ENCODE assay signal across 10 mouse cellular contexts in the genomic region with DNA sequence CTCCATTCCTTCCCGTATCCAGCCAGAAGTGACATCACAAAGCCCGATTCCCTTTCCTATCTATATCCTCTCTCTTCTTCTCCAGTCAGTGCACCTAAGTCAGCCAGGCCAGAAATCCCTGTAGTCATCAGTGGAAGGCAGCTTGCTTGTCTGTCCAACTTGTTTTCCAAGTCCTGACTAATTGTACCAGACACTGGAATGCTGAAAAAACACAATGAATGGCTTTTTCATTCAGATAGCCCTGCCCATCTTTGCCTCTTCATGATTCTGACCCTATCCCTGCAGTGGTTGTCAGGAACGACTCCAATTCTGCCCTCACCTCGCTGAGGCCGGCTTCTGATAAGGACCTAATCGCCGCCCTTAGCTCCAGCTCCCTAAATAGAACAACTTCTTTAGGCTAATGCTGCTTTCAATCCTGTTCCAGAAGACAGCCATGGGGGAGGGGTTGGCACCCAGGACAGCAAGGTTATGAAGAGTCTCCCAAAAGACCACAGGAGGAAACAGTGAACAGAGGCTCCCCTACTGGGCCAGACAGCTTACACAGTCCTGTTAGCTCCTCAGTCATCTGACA.
DNase-seq lines count a peak whose midpoint lies in the region; ATAC-seq lines count a peak whose summit lies in the region.
"Had no signal": no experiment of that assay in that cellular context is flagged by ENCODE, and none has a peak within 500 bp of the region (broad histone marks: within the 10 kb centered on the region; RNA-seq: fewer than 3 reads in every experiment).

No protein-coding gene starts in this region.

- no peak overlapping the region for H3K4me2 ChIP-seq in hindbrain, embryonic 11.5 days (replicated peaks; ENCODE audit: low read depth, low read length)
- H3K4me2 ChIP-seq in heart, embryonic 11.5 days: peak overlapping the region; percentile 59
- H3K4me2 ChIP-seq: embryonic facial prominence, embryonic 15.5 days had no signal

- WGBS in hindbrain, embryonic 10.5 days: 49% methylated on average over 7 of the region's 7 CpGs
- WGBS in hindbrain, embryonic 11.5 days: 46% methylated on average over 7 of the region's 7 CpGs
- WGBS in heart, embryonic 11.5 days (ENCODE audit: insufficient replicate concordance): 6% methylated on average over 7 of the region's 7 CpGs

- no peak for DNase-seq in hindbrain, embryonic 10.5 days (ENCODE audit: low spot score)
- no peak for DNase-seq in hindbrain, embryonic 11.5 days (ENCODE audit: low spot score)
- DNase-seq in ES-CJ7 (ENCODE audit: low read depth, low spot score): peak; percentile 18
- peak; percentile 22 to 25 for DNase-seq in lung, postnatal 4 days
- no peak for DNase-seq in right cerebral cortex, adult 18-20 months
- no peak for DNase-seq in adrenal gland, postnatal 25 days
- DNase-seq in layer of hippocampus, adult 18-20 months (ENCODE audit: low spot score in 2 of 2): no peak

- no peaks in the 10 kb centered on the region for H3K27me3 ChIP-seq in hindbrain, embryonic 10.5 days (ENCODE audit: insufficient read depth, poor library complexity, severe bottlenecking)
- no peaks in the 10 kb centered on the region for H3K27me3 ChIP-seq in hindbrain, embryonic 11.5 days (ENCODE audit: control insufficient read depth, insufficient read depth, low read length)
- no peaks in the 10 kb centered on the region for H3K27me3 ChIP-seq in heart, embryonic 11.5 days (ENCODE audit: control insufficient read depth, insufficient read depth, low read length)
- H3K27me3 ChIP-seq: embryonic facial prominence, embryonic 15.5 days had no signal

- peak overlapping the region; percentile 24; the same call in 1 of the 2 replicates for H3K27ac ChIP-seq in hindbrain, embryonic 10.5 days
- H3K27ac ChIP-seq in hindbrain, embryonic 11.5 days (ENCODE audit: low read depth, low read length): no peak overlapping the region
- H3K27ac ChIP-seq in heart, embryonic 11.5 days (ENCODE audit: low read depth, low read length): peak overlapping the region; percentile 95
- H3K27ac ChIP-seq: embryonic facial prominence, embryonic 15.5 days had no signal

- H3K36me3 ChIP-seq in hindbrain, embryonic 10.5 days: no peaks in the 10 kb centered on the region
- H3K36me3 ChIP-seq in hindbrain, embryonic 11.5 days (ENCODE audit: control insufficient read depth, insufficient read depth, low read length): no peaks in the 10 kb centered on the region
- no peaks in the 10 kb centered on the region for H3K36me3 ChIP-seq in heart, embryonic 11.5 days (ENCODE audit: control insufficient read depth, insufficient read depth, low read length)
- H3K36me3 ChIP-seq: embryonic facial prominence, embryonic 15.5 days; G1E had no signal

- no peak overlapping the region for H3K4me3 ChIP-seq in hindbrain, embryonic 10.5 days
- H3K4me3 ChIP-seq in hindbrain, embryonic 11.5 days (ENCODE audit: low read depth, low read length): no peak overlapping the region
- peak overlapping the region; percentile 30 for H3K4me3 ChIP-seq in heart, embryonic 11.5 days (ENCODE audit: low read depth, low read length)
- H3K4me3 ChIP-seq: embryonic facial prominence, embryonic 15.5 days had no signal

- H3K4me1 ChIP-seq in hindbrain, embryonic 10.5 days (replicated peaks): peaks cover 25% of the 10 kb centered on the region
- 0 out of 2 replicates have a peak, but pooled peaks cover 2% of the 10 kb centered on the region for H3K4me1 ChIP-seq in hindbrain, embryonic 11.5 days (replicated peaks; ENCODE audit: control insufficient read depth, insufficient read depth, low read length)
- H3K4me1 ChIP-seq in heart, embryonic 11.5 days (ENCODE audit: control insufficient read depth, insufficient read depth, low read length): peaks cover 49% of the 10 kb centered on the region

- H3K9me3 ChIP-seq in hindbrain, embryonic 10.5 days: no peaks in the 10 kb centered on the region
- no peaks in the 10 kb centered on the region for H3K9me3 ChIP-seq in hindbrain, embryonic 11.5 days (ENCODE audit: control insufficient read depth, low read length)
- H3K9me3 ChIP-seq in heart, embryonic 11.5 days (replicated peaks; ENCODE audit: control insufficient read depth, low read length): no peaks in the 10 kb centered on the region
- H3K9me3 ChIP-seq: embryonic facial prominence, embryonic 15.5 days; G1E had no signal

- ATAC-seq in hindbrain, embryonic 11.5 days (ENCODE audit: low FRiP score): no peak
- ATAC-seq in heart, embryonic 11.5 days (replicated peaks; ENCODE audit: insufficient number of reproducible peaks, low FRiP score, low TSS enrichment): peak; percentile 66

- H3K9ac ChIP-seq in hindbrain, embryonic 11.5 days (ENCODE audit: low read depth, low read length): no peak overlapping the region
- H3K9ac ChIP-seq in heart, embryonic 11.5 days (ENCODE audit: low read depth, low read length): peak overlapping the region; percentile 66
- H3K9ac ChIP-seq: embryonic facial prominence, embryonic 15.5 days had no signal

Comparison
In these comparisons a context has a peak if more than half of its experiments do, and no peak if none do; other contexts are left out.
1. DNase-seq: peak in ES-CJ7 (single experiment) and lung, postnatal 4 days (2 of 2); none in hindbrain, embryonic 10.5 days (single experiment), hindbrain, embryonic 11.5 days (single experiment), right cerebral cortex, adult 18-20 months (single experiment), adrenal gland, postnatal 25 days (single experiment) and layer of hippocampus, adult 18-20 months (0 of 2).